Mouse (Mus musculus) kidney, embryonic 15.5 days (tissue): ENCODE results near the gene Ppox. TPM values are rescaled to one million over a fixed set of nuclear protein-coding genes. Genes with fewer than 3 reads are reported as not detected.

ENCODE experiments used
- ATAC-seq: fragments of 200-750 bp; cut with Nextera tagmentation; replicated peaks from 2 replicates; pipeline ENCODE4 v1.8.0; 2017; ENCODE audit warnings: moderate TSS enrichment; ENCODE audit not compliant: low FRiP score
- H3K27ac ChIP-seq: fragments of 300-500 bp; sonication (generic); 2 replicates; pipeline ENCODE4 v1.5.1; 2015; ENCODE audit warnings: mild to moderate bottlenecking, inconsistent platforms
- H3K27me3 ChIP-seq: fragments of 300-500 bp; sonication (generic); 2 replicates; pipeline ENCODE4 v1.6.1; 2015; ENCODE audit warnings: inconsistent platforms
- H3K36me3 ChIP-seq: fragments of 300-500 bp; sonication (generic); 2 replicates; pipeline ENCODE4 v1.6.1; 2015; ENCODE audit warnings: inconsistent platforms
- H3K4me1 ChIP-seq: fragments of 300-500 bp; sonication (generic); 2 replicates; pipeline ENCODE4 v1.6.1; 2015; ENCODE audit warnings: inconsistent platforms
- H3K4me2 ChIP-seq: fragments of 300-500 bp; sonication (generic); 2 replicates; pipeline ENCODE4 v1.6.1; 2015; ENCODE audit warnings: moderate library complexity, mild to moderate bottlenecking, inconsistent platforms
- H3K4me3 ChIP-seq: fragments of 300-500 bp; sonication (generic); replicated peaks from 2 replicates; pipeline ENCODE4 v1.5.1; 2015; ENCODE audit warnings: mild to moderate bottlenecking, inconsistent platforms
- H3K9ac ChIP-seq: fragments of 300-500 bp; sonication (generic); 2 replicates; pipeline ENCODE4 v1.6.1; 2015; ENCODE audit warnings: mild to moderate bottlenecking, inconsistent platforms
- H3K9me3 ChIP-seq: fragments of 300-500 bp; sonication (generic); replicated peaks from 2 replicates; pipeline ENCODE4 v1.6.1; 2016; ENCODE audit warnings: inconsistent platforms
- WGBS: fragments of 180-500 bp; shearing (Covaris S2); methylation state at CpG from one replicate; pipeline ENCODE4 v1.1.7; 2015; ENCODE audit warnings: mixed read lengths; 5-methylcytosine and 5-hydroxymethylcytosine counted together
- polyA plus RNA-seq: library from polyadenylated mRNA; unstranded; fragments of >200 nt; fragmentation: Nextera tagmentation; extraction: Ambion mirVana; gene quantifications from 2 replicates; pipeline ENCODE4 v1.2.1, GENCODE M21; 2015

Ppox gene
- polyA plus RNA-seq, 1 experiment from 2014 or later = 65.4 TPM

DNA sequence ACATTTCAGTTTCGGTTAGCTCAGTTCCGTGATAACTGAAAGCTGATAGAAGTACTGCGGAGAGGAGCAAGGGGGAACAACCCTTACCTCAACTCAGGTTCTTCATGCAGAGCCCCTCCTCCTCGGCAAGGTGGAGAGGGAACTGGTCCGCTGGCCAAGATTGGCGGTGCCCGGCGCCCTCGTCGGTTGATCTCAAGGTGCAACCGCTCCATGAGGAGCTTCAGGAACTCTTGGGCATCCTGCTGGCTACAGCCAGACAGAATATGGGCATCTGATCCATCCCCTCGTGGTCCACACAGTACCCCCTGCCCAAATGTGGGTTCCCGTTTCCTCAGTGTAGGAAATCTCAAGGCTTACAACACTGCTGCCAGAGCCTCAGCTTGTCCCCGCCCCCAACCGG is 3.5 kb upstream of the Ppox start:
- WGBS = 91% methylated on average over 15 of the region's 15 CpGs
- Histone ChIP-seq H3K4me2 (no peak overlapping the region), H3K9me3 (no peaks in the 10 kb centered on the region), H3K36me3 (peaks cover 60% of the 10 kb centered on the region), H3K27me3 (no peaks in the 10 kb centered on the region), H3K4me1 (peaks cover 51% of the 10 kb centered on the region), H3K9ac (no peak overlapping the region), H3K27ac (no peak overlapping the region), H3K4me3 (no peak overlapping the region)
- no peak for ATAC-seq

DNA sequence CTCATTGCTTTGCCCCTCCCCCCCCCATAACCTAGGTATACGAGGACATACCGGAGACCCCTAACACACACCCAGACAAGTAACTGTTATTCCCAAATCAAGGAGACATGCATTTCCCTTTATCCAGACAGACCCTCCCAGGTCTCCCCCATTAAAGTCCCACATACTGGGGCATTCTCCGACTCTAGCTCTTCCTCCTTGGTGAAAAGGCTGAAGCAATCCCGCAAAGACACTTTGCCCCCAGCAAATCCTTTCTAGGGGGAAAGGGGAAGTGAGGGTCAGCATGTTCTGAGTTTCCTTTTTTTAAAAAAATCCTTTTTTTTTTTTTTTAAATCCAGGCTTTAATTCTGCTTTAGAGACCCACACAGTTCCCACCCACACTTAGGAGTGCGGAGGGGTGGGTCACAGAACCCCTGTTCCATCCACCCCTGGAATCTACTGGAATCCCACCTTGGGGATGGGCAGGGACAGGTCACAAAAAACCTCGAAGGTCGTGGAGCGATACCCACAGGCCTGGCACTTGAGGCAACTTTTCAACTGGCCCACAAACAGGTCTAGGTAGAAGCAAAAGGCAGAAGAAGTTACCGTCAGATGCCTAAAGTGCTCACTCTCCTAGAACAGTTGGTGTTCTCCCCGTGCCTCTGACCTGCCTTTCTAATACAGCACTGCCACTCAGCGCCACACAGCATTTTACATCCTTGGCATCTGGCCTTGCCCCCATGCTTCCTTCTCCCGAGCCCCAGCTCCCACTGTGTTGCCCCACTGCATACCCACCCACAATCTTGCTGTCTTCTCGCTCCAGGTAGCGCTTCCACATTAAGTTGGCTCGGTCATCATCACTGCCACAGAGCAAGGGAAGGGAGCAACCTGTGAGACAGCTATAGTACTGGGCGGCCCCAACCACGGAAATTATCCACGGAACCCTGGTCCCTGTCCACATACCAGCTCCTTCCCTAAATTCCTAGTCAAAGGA is 2.5 kb upstream of the Ppox start:
- 93% methylated on average over 18 of the region's 18 CpGs for WGBS
- no peak for ATAC-seq
- Histone ChIP-seq H3K27me3 (no peaks in the 10 kb centered on the region), H3K36me3 (peaks cover 58% of the 10 kb centered on the region), H3K9ac (no peak overlapping the region), H3K4me1 (peaks cover 52% of the 10 kb centered on the region), H3K9me3 (no peaks in the 10 kb centered on the region), H3K4me3 (no peak overlapping the region), H3K4me2 (no peak overlapping the region), H3K27ac (no peak overlapping the region)

DNA sequence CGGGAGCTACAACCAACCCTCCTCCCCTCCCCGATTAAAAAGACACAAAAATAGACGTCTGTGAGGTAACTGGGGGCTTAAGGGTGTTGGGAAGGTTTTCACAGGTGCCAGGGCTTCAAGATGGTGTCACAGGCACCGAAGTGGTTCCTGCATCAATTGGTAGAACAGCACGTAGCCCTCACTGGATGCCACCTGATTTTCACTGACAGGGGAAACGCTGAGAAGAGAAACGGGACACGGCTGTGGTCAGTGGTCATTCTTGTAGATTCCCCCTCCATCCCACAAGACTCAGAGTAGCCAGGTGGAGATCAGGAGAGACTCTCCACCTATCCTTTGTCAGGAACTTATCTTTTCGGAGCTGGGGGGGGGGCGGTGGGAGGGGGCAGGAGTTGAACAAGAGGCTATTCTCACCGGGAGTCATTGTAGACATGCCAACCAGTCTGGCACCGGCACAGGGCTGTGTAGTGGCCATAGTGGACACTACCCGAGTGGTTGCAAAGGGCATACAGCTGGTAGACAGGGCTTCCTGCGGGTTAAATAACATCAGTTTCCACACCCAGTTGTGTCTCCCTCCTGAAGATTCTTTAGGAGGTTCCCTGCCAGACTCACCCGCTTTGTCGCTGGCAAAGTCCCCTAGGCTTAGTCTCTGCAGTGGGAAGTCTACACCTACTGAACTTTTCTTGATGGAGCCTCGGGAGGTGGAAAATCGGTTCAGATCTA is 1.3 kb upstream of the Ppox start:
- Histone ChIP-seq H3K27ac (peak overlapping the region; percentile 87), H3K27me3 (no peaks in the 10 kb centered on the region), H3K9me3 (no peaks in the 10 kb centered on the region), H3K36me3 (peaks cover 68% of the 10 kb centered on the region), H3K4me3 (peak overlapping the region; percentile 63), H3K4me1 (peaks cover 45% of the 10 kb centered on the region), H3K4me2 (peak overlapping the region; percentile 80), H3K9ac (peak overlapping the region; percentile 47)
- WGBS = 80% methylated on average over 18 of the region's 18 CpGs
- no peak for ATAC-seq

DNA sequence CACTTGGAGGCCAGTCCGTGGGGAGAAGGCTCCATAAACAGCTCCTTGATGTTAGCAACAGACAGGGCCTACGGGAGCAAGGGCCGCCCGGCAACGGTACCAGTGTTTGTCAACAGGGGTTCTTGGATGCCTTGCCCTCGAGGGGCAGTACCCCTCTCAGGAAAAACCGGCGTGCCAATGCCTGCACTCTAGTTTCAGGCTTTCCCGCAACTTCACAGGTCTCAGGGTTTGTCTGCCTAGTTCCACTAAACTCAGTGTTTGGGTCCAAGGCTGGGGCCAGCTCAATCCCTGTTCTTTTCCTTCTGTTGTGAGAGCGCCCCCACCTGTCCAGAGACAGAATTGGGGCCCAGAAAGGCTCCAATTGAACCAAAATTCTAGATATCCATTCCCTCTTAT is 540 bp upstream of the Ppox start:
- Histone ChIP-seq H3K4me1 (peaks cover 38% of the 10 kb centered on the region), H3K4me3 (peak overlapping the region; percentile 63), H3K27me3 (no peaks in the 10 kb centered on the region), H3K4me2 (peak overlapping the region; percentile 80), H3K27ac (peak overlapping the region; percentile 87), H3K9me3 (no peaks in the 10 kb centered on the region), H3K9ac (peak overlapping the region; percentile 47), H3K36me3 (peaks cover 74% of the 10 kb centered on the region)
- ATAC-seq = peak; percentile 38
- WGBS = 2% methylated on average over 10 of the region's 10 CpGs

DNA sequence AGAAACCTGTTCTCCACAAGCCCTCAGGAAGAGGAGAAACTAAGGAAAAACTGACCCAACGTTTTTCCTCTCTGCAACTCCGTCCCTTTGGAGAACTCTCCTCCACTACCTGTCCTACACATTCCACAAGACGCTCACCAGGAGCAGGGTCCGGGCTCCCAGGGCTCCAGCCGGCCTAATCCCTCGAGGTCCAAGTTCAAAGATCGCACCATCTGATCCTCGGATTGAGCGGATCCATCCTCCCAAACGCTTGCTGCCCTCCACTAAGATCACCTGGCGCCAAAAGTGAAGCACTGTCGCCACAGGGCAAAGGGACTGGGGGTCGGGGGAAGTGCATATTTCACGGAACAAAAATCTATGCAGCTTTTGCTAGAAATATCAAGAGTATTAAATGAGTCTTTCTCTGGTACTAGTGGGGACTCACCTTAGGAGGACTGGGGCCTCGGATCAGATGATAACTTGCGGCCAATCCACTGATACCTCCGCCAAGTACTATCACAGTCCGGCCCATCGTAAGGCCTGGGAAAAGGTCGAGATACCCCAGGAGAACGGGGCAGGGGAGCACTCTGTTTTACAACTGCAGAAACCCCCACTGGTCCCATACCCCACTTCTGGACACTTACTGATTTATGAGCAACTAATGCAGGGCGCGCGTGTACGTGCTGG is 603 bp downstream of the Ppox start:
- Histone ChIP-seq H3K27ac (peak overlapping the region; percentile 74), H3K9me3 (no peaks in the 10 kb centered on the region), H3K4me3 (peak overlapping the region; percentile 63), H3K9ac (peak overlapping the region; percentile 77), H3K4me2 (peak overlapping the region; percentile 80), H3K4me1 (peaks cover 27% of the 10 kb centered on the region), H3K36me3 (peaks cover 74% of the 10 kb centered on the region), H3K27me3 (no peaks in the 10 kb centered on the region)
- 1% methylated on average over 25 of the region's 25 CpGs for WGBS
- peak; percentile 32 for ATAC-seq

DNA sequence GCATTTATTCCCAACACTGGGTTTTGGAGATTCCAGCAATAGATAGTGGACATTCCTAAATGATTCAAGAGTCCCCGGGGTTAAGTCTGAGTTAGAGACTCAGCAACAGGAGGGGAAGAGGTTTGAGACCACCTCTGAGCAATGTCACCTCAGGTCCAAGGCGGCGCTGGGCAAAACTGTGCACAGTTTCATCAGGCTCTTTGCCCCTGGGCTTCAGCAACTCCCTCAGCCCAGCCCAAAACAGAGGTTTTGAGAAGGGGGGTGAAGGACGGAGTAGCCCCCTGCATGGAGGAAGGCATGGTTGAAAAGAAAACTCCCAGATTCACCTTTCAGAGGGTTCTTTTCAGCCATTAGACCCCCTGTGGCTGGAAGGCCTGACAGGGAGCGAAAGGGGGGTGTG is 1.3 kb downstream of the Ppox start:
- H3K4me1 ChIP-seq = peaks cover 23% of the 10 kb centered on the region
- peak overlapping the region; percentile 63 for H3K4me3 ChIP-seq
- H3K27me3 ChIP-seq = no peaks in the 10 kb centered on the region
- no peak for ATAC-seq
- H3K4me2 ChIP-seq = peak overlapping the region; percentile 80
- peaks cover 74% of the 10 kb centered on the region for H3K36me3 ChIP-seq
- peak overlapping the region; percentile 77 for H3K9ac ChIP-seq
- H3K27ac ChIP-seq = 0 out of 2 replicates have a peak overlapping the region, but pooled peaks have one; percentile 74
- H3K9me3 ChIP-seq = no peaks in the 10 kb centered on the region
- WGBS = 72% methylated on average over 5 of the region's 5 CpGs

DNA sequence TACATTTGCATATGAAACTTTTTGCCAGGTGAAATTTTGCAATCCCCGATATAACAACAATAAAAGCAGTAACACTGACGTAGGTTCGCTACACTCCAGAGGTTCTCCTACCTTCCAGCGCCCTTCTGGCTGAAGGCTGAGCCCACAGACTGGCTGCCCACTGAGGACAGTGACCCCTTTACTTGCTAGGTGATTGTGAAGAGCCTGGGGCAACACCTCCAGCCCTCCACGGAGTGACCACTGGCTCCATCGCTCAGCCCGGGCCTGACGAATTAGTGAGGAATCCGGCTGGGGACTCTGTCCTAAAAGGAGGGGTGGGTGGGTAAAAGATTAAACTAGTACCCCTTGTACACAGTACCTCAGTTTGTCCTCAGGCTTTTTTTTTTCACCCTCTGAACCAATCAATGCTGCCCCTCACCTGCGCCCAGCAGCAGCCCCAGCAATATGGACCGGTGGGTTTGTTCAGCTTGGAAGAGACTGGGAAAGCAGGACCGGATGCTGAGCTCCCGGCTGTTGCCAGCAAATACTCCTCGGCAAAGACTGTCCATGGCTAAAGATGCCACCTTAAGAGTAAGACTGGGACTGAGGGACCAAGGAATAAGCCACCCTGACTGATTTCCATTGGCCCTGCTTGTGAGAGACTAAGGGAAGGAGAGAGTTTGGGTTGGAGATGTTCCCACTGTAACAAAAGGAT is 1.8 kb downstream of the Ppox start:
- Histone ChIP-seq H3K27me3 (no peaks in the 10 kb centered on the region), H3K4me3 (peak overlapping the region; percentile 63; the same call in 1 of the 2 replicates), H3K4me2 (peak overlapping the region; percentile 80; the same call in 1 of the 2 replicates), H3K36me3 (peaks cover 74% of the 10 kb centered on the region), H3K9ac (no peak overlapping the region), H3K4me1 (peaks cover 23% of the 10 kb centered on the region), H3K27ac (no peak overlapping the region), H3K9me3 (no peaks in the 10 kb centered on the region)
- WGBS = 89% methylated on average over 14 of the region's 14 CpGs
- no peak for ATAC-seq

DNA sequence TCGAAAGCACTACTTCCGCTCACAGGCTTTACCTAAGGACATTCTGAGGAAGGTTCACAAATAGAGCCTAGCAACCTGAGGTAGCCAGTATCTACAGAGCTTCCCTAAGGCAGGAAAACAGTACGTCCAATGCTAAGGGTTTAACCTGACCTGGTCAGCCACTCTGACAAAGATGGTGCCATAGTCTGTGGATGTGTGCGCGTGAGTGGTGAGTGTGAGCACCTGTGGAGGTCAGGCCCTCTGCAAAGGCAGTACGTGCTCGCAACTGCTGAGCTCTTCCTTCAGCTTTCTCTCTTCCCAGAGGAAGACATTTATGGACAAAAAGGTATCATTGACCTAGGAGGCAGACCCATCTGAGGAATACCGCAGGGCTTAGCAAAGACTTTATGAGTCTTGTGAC is 2.5 kb downstream of the Ppox start:
- no peak for ATAC-seq
- WGBS = 93% methylated on average over 8 of the region's 8 CpGs
- H3K4me2 ChIP-seq = no peak overlapping the region
- H3K36me3 ChIP-seq = peaks cover 74% of the 10 kb centered on the region
- H3K9ac ChIP-seq = no peak overlapping the region
- H3K27ac ChIP-seq = no peak overlapping the region
- no peaks in the 10 kb centered on the region for H3K9me3 ChIP-seq
- peaks cover 23% of the 10 kb centered on the region for H3K4me1 ChIP-seq
- no peaks in the 10 kb centered on the region for H3K27me3 ChIP-seq
- H3K4me3 ChIP-seq = no peak overlapping the region

DNA sequence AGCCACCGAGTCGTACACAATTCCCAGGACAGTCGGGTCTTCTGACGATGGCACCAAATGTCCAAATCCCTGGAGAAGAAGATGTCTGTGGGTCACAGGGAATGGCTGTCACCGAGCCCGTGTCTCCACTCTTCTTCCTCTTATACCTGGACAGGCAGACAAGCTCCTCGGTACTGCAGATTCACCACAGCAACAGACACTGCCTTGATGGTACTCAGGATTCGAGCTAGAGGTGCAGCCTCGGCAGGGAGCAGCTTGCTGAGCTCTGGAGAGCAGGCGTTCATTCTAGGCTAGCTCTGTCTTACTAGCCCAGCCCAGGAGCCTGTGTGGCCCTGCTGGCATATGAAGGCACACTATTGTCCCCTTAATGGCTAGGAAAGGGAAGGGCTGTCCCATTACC is 3.2 kb downstream of the Ppox start:
- H3K27me3 ChIP-seq = no peaks in the 10 kb centered on the region
- H3K4me1 ChIP-seq = peaks cover 23% of the 10 kb centered on the region
- H3K36me3 ChIP-seq = peaks cover 74% of the 10 kb centered on the region
- ATAC-seq = no peak
- no peaks in the 10 kb centered on the region for H3K9me3 ChIP-seq
- WGBS = 89% methylated on average over 10 of the region's 10 CpGs
- no peak overlapping the region for H3K9ac ChIP-seq
- no peak overlapping the region for H3K4me2 ChIP-seq
- no peak overlapping the region for H3K27ac ChIP-seq
- no peak overlapping the region for H3K4me3 ChIP-seq

DNA sequence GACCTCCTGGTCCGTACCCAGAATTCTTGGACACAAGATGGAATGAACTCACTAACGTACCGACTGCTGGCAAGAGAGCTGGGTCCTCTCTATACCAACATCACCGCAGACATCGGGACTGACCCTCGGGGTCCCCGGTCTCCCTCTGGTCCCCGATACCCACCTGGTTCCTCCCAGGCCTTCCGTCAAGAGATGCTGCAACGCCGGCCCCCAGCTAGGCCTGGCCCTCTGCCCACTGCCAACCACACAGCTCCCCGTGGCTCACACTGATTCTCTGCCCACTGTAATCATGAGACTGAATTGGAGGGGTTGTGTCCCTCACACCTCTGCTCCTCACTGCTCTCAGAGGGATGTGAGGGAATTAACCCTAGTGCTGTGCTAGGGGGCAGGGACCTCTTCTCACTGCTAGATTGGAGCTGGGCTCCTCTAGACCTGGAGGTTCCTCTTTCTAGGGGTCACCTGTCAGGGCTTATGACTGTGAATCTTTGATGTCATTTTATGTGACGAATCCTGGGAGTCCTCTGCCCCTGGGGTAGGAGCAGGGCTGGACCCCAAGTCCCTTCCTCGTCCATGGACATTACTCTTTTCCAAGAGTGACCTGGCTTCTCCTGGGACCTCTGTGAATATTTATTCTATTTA is 4.8 kb downstream of the Ppox start:
- no peaks in the 10 kb centered on the region for H3K9me3 ChIP-seq

DNA sequence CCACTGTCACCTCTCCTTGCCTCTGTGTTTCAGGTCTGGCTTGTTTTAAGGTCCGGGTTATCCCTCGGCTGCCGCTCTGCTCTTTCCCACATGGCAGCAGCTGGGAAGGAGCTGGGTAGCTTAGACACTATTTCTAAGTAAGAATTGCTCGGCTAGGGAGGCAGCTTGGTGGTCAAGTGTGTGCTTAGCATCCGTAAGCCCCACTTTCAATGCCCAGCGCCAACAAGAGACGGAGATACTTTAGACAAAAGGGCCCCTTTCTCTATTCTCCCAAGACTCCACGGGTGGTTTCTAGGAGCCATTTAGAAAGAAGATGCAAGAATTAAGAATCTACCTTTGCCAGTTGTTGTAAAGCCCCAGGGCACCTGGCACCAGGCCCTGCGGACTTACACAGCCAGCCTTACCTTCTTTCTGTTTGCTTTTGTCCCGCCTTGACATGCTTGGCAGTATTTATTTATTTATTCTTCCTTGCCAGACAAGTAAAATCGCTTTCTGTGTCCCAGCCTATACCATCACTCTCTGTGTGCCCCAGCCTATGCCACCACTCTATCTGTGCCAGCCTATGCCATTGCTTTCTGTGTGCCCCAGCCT is 5.7 kb downstream of the Ppox start:
- Histone ChIP-seq H3K4me2 (no peak overlapping the region), H3K4me1 (peaks cover 28% of the 10 kb centered on the region), H3K36me3 (peaks cover 77% of the 10 kb centered on the region), H3K9ac (no peak overlapping the region), H3K27ac (no peak overlapping the region), H3K27me3 (no peaks in the 10 kb centered on the region), H3K4me3 (no peak overlapping the region), H3K9me3 (no peaks in the 10 kb centered on the region)
- ATAC-seq = no peak
- 90% methylated on average over 11 of the region's 11 CpGs for WGBS

More for the DNA sequence above, 4.8 kb downstream of the Ppox start:
- peaks cover 24% of the 10 kb centered on the region for H3K4me1 ChIP-seq
- H3K4me3 ChIP-seq = no peak overlapping the region
- peaks cover 77% of the 10 kb centered on the region for H3K36me3 ChIP-seq
- H3K27ac ChIP-seq = 0 out of 2 replicates have a peak overlapping the region, but pooled peaks have one; percentile 22
- ATAC-seq = no peak
- 89% methylated on average over 14 of the region's 14 CpGs for WGBS
- H3K27me3 ChIP-seq = no peaks in the 10 kb centered on the region
- no peak overlapping the region for H3K9ac ChIP-seq
- no peak overlapping the region for H3K4me2 ChIP-seq
